Mouse (Mus musculus): Measurements from ENCODE around the gene Pou2af1. TPM values are rescaled to one million over a fixed set of nuclear protein-coding genes. Genes with fewer than 3 reads are reported as not detected.

Pou2af1 gene
- polyA plus RNA-seq, 1 experiment from 2014 or later = 0.09 TPM

DNA sequence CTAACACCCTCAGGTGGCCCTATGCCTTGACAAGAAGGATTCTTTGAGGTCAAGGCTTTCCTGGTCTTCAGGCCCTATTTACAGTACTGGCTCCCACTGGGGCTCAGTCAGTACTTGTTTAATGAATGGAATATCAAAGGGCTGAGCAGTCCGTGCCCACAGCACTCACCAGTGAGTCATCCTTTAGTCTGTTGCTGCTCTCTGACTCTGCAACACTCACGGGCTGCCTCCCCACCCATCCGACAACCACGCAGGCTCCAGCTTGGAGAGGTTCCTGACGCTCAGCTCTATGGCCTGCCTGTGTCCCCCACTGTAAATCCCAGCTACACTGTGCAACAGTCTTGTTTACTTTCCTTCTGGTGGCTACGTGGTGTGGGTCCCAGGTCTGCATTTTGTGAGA is 43.2 kb upstream of the Pou2af1 start:
- Histone ChIP-seq H3K9ac (ENCODE audit: low read depth, low read length) (no peak overlapping the region), H3K27me3 (replicated peaks; ENCODE audit: control insufficient read depth, insufficient read depth, low read length) (no peaks in the 10 kb centered on the region; the same call in 1 of the 2 replicates), H3K4me3 (ENCODE audit: low read depth, low read length) (no peak overlapping the region), H3K4me1 (replicated peaks; ENCODE audit: control insufficient read depth, insufficient read depth, low read length) (no peaks in the 10 kb centered on the region; the same call in 1 of the 2 replicates), H3K27ac (ENCODE audit: low read depth, low read length) (no peak overlapping the region), H3K36me3 (ENCODE audit: control insufficient read depth, insufficient read depth) (no peaks in the 10 kb centered on the region), H3K9me3 (ENCODE audit: control insufficient read depth) (no peaks in the 10 kb centered on the region), H3K4me2 (replicated peaks; ENCODE audit: low read depth) (no peak overlapping the region)
- no peak for ATAC-seq
- no peak for TF ChIP-seq CTCF (IDR thresholded peaks at IDR 0.05; ENCODE audit: low read depth)
- 68% methylated on average over 6 of the region's 6 CpGs for WGBS

GRCm38 (mm10) chr9:51174890-51175464 is 38.5 kb upstream of the Pou2af1 start:
- Histone ChIP-seq H3K9ac (ENCODE audit: low read depth, low read length) (no peak overlapping the region), H3K27ac (ENCODE audit: low read depth, low read length) (no peak overlapping the region), H3K4me2 (replicated peaks; ENCODE audit: low read depth) (no peak overlapping the region), H3K27me3 (replicated peaks; ENCODE audit: control insufficient read depth, insufficient read depth, low read length) (no peaks in the 10 kb centered on the region), H3K4me3 (ENCODE audit: low read depth, low read length) (no peak overlapping the region), H3K4me1 (replicated peaks; ENCODE audit: control insufficient read depth, insufficient read depth, low read length) (no peaks in the 10 kb centered on the region), H3K9me3 (ENCODE audit: control insufficient read depth) (no peaks in the 10 kb centered on the region), H3K36me3 (ENCODE audit: control insufficient read depth, insufficient read depth) (no peaks in the 10 kb centered on the region)
- WGBS = 36% methylated on average over 8 of the region's 8 CpGs
- no peak for ATAC-seq
- TF ChIP-seq CTCF (IDR thresholded peaks at IDR 0.05; ENCODE audit: low read depth) = no peak

DNA sequence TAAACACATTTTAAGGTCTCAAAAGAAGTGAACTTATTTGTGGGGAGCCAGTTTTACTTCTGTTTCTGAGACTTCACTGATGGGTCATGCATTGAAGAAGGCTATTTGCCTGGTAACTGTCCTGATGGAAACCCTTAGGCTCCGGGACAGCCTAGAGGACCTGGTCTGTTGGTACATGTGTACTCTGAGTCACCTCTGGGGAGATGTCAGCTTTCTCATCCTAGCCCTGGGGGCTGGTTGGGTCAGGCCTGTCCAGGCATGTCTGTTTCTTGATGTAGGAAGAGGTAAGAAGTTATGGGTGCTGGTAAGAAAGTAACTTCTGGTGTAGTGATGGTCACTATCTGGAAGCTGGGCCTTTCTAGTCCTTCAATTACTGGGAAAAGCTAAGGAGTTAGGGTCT is 37.8 kb upstream of the Pou2af1 start:
- TF ChIP-seq CTCF (IDR thresholded peaks at IDR 0.05; ENCODE audit: low read depth) = no peak
- H3K9me3 ChIP-seq (ENCODE audit: control insufficient read depth) = no peaks in the 10 kb centered on the region
- H3K36me3 ChIP-seq (ENCODE audit: control insufficient read depth, insufficient read depth) = no peaks in the 10 kb centered on the region
- H3K4me2 ChIP-seq (replicated peaks; ENCODE audit: low read depth) = no peak overlapping the region
- WGBS = 93% methylated on average over 1 of the region's 1 CpGs
- H3K27ac ChIP-seq (ENCODE audit: low read depth, low read length) = no peak overlapping the region
- ATAC-seq = no peak
- no peak overlapping the region for H3K4me3 ChIP-seq (ENCODE audit: low read depth, low read length)
- no peaks in the 10 kb centered on the region for H3K4me1 ChIP-seq (replicated peaks; ENCODE audit: control insufficient read depth, insufficient read depth, low read length)
- no peaks in the 10 kb centered on the region for H3K27me3 ChIP-seq (replicated peaks; ENCODE audit: control insufficient read depth, insufficient read depth, low read length)
- no peak overlapping the region for H3K9ac ChIP-seq (ENCODE audit: low read depth, low read length)

GRCm38 (mm10) chr9:51178297-51178696 is 35.2 kb upstream of the Pou2af1 start:
- Histone ChIP-seq H3K4me3 (ENCODE audit: low read depth, low read length) (no peak overlapping the region), H3K36me3 (ENCODE audit: control insufficient read depth, insufficient read depth) (no peaks in the 10 kb centered on the region), H3K9ac (ENCODE audit: low read depth, low read length) (no peak overlapping the region), H3K9me3 (ENCODE audit: control insufficient read depth) (no peaks in the 10 kb centered on the region), H3K27me3 (replicated peaks; ENCODE audit: control insufficient read depth, insufficient read depth, low read length) (no peaks in the 10 kb centered on the region), H3K4me1 (replicated peaks; ENCODE audit: control insufficient read depth, insufficient read depth, low read length) (no peaks in the 10 kb centered on the region), H3K4me2 (replicated peaks; ENCODE audit: low read depth) (no peak overlapping the region), H3K27ac (ENCODE audit: low read depth, low read length) (no peak overlapping the region)
- TF ChIP-seq CTCF (IDR thresholded peaks at IDR 0.05; ENCODE audit: low read depth) = peak; percentile 33; the same call in 1 of the 2 replicates
- ATAC-seq = no peak
- WGBS = 86% methylated on average over 1 of the region's 1 CpGs

DNA sequence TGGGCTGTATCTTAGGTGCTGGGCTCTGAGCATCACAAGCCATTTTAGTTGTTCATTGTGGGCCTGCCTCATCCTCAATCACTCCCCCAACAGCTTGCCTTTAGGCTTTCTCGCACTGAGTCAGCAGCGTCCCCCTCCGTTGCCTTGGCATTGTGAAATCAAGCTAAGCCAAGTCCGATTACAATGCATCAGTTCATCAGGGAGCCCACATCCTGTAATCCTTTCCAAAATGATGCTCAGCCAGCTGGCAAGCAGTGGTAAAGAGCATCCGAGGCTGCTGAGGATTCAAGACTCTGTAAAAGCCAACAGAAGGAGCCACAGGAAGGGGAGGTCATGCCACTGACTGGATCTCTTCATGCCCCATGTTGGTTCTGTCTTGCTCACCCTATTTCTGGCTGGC is 32.9 kb upstream of the Pou2af1 start:
- no peaks in the 10 kb centered on the region for H3K9me3 ChIP-seq (ENCODE audit: control insufficient read depth)
- H3K4me2 ChIP-seq (replicated peaks; ENCODE audit: low read depth) = no peak overlapping the region
- no peaks in the 10 kb centered on the region for H3K4me1 ChIP-seq (replicated peaks; ENCODE audit: control insufficient read depth, insufficient read depth, low read length)
- no peak overlapping the region for H3K27ac ChIP-seq (ENCODE audit: low read depth, low read length)
- ATAC-seq = no peak
- TF ChIP-seq CTCF (IDR thresholded peaks at IDR 0.05; ENCODE audit: low read depth) = no peak
- 81% methylated on average over 5 of the region's 5 CpGs for WGBS
- no peak overlapping the region for H3K9ac ChIP-seq (ENCODE audit: low read depth, low read length)
- 0 out of 2 replicates have a peak, but pooled peaks cover 3% of the 10 kb centered on the region for H3K27me3 ChIP-seq (replicated peaks; ENCODE audit: control insufficient read depth, insufficient read depth, low read length)
- H3K4me3 ChIP-seq (ENCODE audit: low read depth, low read length) = no peak overlapping the region
- H3K36me3 ChIP-seq (ENCODE audit: control insufficient read depth, insufficient read depth) = no peaks in the 10 kb centered on the region

DNA sequence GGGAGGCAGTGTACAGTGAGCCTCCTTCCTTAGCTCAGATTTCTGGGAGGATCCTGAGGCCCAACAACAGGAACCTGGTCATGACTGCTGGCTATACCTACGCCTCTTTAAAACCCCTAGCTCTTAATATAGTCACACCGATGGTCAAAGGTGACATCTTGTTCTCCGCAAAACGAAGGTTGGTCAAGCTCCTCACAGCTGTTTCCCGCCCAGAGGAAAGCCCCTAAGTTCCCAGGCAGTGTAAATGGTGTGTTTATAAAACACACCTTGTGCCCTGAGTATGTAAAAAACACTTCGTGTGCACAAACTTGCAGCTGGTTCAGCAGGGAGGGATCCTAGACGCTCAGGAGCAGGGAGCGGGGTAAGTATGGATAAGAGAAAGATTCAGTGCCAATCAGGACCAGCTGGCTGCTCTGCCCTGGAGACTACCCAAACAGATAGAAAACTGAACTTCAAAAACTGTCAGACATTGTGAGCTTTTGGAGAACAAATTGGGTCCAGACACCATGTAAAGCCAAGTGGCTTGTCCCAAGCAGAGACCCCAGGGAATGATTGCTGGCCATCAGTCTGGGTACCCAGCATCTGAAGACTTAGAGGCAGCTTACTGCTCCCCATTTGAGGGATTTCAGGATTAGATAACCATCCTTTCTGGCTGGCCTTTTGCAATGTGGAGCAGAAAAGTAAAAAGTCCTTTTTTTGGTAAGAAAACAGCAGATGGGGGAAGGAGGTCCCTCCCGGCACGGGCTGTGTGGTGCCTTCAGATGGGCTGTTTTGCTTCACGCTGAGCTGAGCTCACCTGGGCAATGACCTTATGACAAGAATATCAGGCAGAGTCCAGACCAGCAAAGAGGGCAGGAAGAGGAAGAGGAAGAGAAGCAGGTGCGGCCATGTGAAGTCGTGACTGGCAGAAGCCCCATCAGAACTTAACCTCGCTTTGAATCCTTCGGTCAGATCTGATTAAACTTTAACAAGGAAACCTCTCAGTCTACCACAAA is 30.5 kb upstream of the Pou2af1 start:
- WGBS = 72% methylated on average over 15 of the region's 15 CpGs
- no peak for ATAC-seq
- 0 out of 2 replicates have a peak, but pooled peaks cover 3% of the 10 kb centered on the region for H3K27me3 ChIP-seq (replicated peaks; ENCODE audit: control insufficient read depth, insufficient read depth, low read length)
- no peak for TF ChIP-seq CTCF (IDR thresholded peaks at IDR 0.05; ENCODE audit: low read depth)
- H3K9me3 ChIP-seq (ENCODE audit: control insufficient read depth) = no peaks in the 10 kb centered on the region
- H3K4me1 ChIP-seq (replicated peaks; ENCODE audit: control insufficient read depth, insufficient read depth, low read length) = no peaks in the 10 kb centered on the region
- no peak overlapping the region for H3K27ac ChIP-seq (ENCODE audit: low read depth, low read length)
- no peaks in the 10 kb centered on the region for H3K36me3 ChIP-seq (ENCODE audit: control insufficient read depth, insufficient read depth)
- H3K9ac ChIP-seq (ENCODE audit: low read depth, low read length) = no peak overlapping the region
- H3K4me2 ChIP-seq (replicated peaks; ENCODE audit: low read depth) = no peak overlapping the region
- H3K4me3 ChIP-seq (ENCODE audit: low read depth, low read length) = no peak overlapping the region
